Mouse (Mus musculus): Measurements from ENCODE around the gene Mfsd12. TPM values are rescaled to one million over a fixed set of nuclear protein-coding genes. Genes with fewer than 3 reads are reported as not detected.

Mfsd12 gene
- total RNA-seq, 1 experiment from 2014 or later, result 17.4 TPM

DNA sequence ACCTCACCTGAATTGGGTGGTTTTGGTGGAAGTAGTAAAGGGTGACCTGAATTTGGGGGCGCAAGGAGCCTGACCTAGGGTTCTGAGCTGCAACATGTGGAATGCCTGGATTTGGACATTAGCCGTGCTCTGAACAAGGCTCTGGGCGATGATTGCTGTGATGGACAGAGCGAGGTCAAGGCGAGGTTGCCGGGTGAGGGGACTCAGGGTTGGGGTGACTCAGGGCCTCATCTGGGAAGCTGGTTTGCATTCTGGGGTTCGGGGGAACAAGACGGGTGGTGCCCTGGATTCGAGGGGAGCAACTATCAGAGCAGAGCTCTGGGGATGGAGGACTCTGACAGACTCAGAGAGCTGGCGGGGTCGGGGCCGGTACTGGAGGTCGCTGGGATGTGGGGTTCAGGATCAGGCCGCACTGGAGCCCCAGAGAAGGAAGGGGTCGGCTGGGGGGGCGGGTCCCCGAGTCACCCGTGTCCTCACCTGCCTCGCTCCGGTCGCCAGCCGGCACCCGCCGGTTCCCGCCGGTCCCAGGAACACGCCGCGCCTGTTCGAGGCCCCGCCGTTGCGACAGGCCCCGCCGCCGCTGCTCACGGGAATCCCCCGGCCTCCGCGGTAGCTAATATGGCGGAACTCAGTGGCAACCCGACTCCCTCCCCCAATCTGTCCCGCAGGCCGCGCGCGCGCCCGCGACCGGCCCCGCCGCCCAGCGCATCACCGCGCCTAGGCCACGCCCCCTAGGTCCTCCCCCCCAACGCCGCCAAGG, 20.7 kb downstream of the Mfsd12 start, which contains the start of gene Fzr1:
Gene Fzr1, minus strand, starts transcription at position 724 of the 760 bp plus-strand sequence.
- ATAC-seq (replicated peaks; ENCODE audit: low read depth, poor library complexity, severe bottlenecking), result no peak

GRCm38 (mm10) chr10:81378553-81379182, 21.4 kb downstream of the Mfsd12 start:
- ATAC-seq (replicated peaks; ENCODE audit: low read depth, poor library complexity, severe bottlenecking), result peak; percentile 74

DNA sequence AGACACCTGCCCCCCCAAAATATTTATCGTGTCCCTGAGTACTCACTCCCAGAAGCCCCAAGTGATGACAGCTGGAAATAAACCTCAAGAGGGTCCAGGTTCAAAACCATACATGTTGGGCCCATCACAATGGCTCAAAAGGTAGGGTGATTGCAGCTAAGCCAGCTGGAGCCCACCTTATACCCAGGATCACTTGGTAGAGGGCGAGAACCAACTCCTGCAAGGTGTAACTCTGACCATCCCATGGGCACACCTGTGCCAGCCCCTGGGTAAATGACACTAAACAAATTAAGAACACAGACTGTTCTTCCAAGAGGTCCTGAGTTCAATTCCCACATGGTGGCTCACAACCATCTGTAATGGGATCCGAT, 21.9 kb downstream of the Mfsd12 start:
- ATAC-seq (replicated peaks; ENCODE audit: low read depth, poor library complexity, severe bottlenecking), result no peak

DNA sequence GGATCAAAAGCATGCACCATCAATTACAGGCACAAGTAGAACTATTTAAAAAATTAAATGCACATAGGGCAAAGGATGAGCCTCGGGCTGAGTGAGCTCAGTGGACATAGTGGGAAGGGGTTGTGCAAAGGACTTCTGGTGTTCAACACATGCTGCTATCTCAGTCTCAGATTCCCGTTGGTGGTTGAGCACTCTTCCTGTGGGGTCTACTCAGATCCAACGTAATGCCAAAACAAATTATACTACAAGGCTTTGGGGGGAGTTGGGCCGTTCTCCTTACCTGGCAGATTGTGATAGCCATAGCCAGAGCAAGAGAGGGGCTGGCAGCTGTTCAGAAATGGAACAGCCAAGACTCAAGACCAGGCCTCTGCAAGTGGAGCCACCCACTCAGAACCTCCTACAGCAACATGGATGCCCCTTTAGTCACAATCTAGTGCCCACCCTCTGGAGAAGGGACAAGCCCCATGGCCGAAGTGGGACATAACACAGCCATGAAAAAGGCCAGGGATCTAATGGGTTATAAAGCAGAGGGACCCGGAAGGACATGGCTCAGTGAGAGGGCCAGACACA, 22.6 kb downstream of the Mfsd12 start:
- ATAC-seq (replicated peaks; ENCODE audit: low read depth, poor library complexity, severe bottlenecking), result no peak

DNA sequence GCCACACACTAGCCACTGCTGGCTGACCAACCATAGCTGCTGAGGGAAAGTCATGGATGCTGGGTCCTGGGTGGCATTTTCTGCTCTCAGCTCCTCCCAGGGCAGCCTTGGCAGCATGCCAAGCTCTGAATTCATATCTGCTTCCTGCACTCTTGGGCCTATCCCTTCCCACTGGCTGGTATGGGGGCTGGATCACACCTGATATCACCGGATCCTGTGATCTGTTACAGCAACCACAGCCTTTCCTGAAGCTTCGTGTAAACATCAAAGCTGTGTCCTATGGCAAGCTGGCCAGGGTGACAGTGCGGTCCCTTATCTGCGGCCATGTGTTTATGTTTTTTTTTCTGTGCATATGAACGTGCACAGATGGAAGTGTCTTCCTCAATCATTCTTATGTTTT, 24.7 kb downstream of the Mfsd12 start:
- ATAC-seq (replicated peaks; ENCODE audit: low read depth, poor library complexity, severe bottlenecking), result peak; percentile 57

GRCm38 (mm10) chr10:81383802-81384604, 26.7 kb downstream of the Mfsd12 start, which contains the start of the genes Dohh and Gm48551:
Gene Dohh, plus strand, starts transcription at chr10:81384428.
Gene Gm48551, plus strand, starts transcription at chr10:81384466.
- peak; percentile 77 for ATAC-seq (replicated peaks; ENCODE audit: low read depth, poor library complexity, severe bottlenecking)

GRCm38 (mm10) chr10:81384605-81384982, 27.3 kb downstream of the Mfsd12 start:
- ATAC-seq (replicated peaks; ENCODE audit: low read depth, poor library complexity, severe bottlenecking), result peak; percentile 0; the same call in 1 of the 2 replicates

- no peak for ATAC-seq (replicated peaks; ENCODE audit: low read depth, poor library complexity, severe bottlenecking)
Observed at GRCm38 (mm10) chr10:81385603-81386306, 28.5 kb downstream of the Mfsd12 start.

GRCm38 (mm10) chr10:81387716-81388115, 30.4 kb downstream of the Mfsd12 start:
- no peak for ATAC-seq (replicated peaks; ENCODE audit: low read depth, poor library complexity, severe bottlenecking)

DNA sequence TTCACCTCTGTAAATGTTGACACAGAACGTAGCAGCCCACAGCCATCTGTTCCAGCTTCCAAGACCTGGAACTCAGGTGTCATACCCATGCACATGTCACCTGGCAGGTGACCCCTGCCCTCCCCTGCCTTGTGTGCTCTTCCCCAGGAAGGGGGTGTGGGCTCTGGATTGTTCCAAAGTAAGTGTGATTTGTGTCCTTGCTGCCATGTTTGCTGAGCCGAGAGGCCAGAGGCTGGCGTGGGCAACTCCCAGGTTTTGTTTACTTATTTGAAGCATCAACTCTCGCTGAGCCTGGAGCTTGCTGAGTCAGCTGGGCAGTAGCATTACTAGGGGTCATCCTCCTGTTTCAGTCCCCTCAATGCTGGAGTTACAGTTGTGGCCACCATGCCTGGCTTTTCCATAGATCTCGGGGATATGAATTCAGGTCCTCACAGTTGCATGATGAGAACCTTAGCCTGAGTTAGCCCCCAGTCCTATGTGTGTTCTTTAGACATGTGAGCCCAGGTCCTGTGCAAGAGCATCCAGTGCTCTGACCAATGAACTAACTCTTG, 31.3 kb downstream of the Mfsd12 start, which contains the start of gene Gm48552:
Gene Gm48552, plus strand, starts transcription at position 501 of the 551 bp plus-strand sequence.
- ATAC-seq (replicated peaks; ENCODE audit: low read depth, poor library complexity, severe bottlenecking), result no peak

DNA sequence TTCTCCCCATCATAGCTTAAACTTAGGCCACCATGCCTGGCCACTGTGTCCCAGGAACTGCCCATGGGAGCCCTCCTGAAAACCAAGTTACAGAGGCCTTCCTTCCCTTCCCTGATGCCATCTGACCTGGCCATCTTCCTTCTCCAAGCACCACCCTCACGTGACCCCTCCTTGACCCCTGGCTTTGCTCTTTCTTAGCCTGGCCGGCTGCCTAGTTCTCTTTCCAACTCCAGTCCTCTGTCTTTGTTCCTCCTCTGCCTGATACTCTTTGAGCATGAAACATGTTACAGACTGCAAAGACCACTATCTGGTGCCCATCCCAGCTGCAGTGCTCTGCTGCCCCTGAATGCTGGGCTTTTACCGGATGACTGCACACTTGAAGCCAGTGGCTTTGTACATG, 32.1 kb downstream of the Mfsd12 start:
- ATAC-seq (replicated peaks; ENCODE audit: low read depth, poor library complexity, severe bottlenecking), result no peak

DNA sequence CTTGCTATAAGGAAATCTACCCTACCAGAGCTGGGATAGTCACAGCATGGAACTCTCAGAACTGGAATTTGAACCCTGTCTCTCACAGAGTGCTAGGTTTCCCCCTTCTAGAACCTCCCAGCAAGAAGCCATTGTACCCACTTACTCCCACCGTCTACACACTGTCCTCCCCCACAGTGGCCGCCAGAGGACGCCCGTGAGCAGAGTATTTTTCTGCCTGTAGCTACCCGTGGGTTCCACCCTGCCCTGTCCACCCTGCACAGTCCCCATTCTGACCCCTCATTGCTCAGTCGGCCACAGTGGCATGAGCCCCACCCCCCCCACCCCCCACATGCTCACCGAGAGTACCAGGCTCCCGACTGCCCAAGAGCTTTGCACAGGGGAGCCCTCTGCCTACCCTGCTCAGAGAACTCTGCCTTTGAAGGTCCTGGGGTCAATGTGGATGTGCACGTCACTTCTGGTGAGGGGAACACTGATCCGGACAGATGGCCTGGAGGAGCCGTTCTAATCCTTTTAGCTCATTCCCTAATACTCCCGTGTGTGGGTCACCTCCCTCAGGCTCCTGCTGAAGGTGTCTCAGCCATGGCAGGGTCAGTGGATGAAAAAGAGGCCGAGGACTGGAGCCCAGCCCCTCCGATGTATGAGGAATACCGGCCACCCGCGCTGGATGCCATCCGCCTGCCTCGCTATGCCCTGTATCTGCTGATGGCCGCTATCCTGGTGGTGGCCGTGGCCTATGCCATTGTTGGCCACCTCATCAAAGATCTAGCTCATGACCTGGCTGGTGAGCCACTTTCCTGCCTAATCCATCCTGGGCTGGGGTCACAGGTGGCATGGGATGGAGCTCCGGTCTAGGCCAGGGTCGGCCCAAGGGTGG, 32.7 kb downstream of the Mfsd12 start:
- ATAC-seq (replicated peaks; ENCODE audit: low read depth, poor library complexity, severe bottlenecking), result peak; percentile 65

GRCm38 (mm10) chr10:81390678-81390965, 33.3 kb downstream of the Mfsd12 start:
- ATAC-seq (replicated peaks; ENCODE audit: low read depth, poor library complexity, severe bottlenecking), result no peak

- ATAC-seq (replicated peaks; ENCODE audit: low read depth, poor library complexity, severe bottlenecking), result no peak
Observed at GRCm38 (mm10) chr10:81392270-81392669, 35.0 kb downstream of the Mfsd12 start.

GRCm38 (mm10) chr10:81392781-81393185, 35.5 kb downstream of the Mfsd12 start, which contains the start of gene Smim24:
Gene Smim24, plus strand, starts transcription at chr10:81393051.
- no peak for ATAC-seq (replicated peaks; ENCODE audit: low read depth, poor library complexity, severe bottlenecking)

DNA sequence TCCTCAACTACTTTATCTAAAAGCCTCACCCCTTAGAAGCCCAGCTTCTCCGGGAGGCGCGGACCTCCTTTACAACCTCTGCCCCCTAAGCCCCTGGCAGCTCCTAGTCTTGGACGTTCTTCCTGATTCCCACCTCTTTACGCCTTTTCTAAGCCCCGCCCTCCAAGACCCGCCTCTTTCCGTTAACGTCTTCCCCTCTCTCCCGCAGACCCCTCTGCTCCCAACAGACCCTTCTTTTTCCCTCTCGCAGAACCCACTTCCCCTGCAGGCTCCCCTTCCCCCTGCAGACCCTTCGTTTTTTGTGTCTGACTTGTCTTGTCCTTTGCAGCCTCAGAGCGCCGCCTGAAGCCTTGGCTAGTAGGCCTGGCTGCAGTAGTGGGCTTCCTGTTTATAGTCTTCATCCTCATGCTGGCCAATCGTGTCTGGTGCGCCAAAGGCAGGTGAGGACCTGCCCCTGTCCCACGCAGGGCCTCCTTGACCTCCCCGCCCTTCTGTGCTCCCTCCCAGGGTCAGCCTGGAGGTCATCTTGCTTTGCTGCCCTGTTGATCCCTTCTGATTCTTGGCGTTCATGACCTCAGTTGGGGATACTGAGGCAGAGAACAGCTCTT, 36.3 kb downstream of the Mfsd12 start:
- peak; percentile 59 for ATAC-seq (replicated peaks; ENCODE audit: low read depth, poor library complexity, severe bottlenecking)

DNA sequence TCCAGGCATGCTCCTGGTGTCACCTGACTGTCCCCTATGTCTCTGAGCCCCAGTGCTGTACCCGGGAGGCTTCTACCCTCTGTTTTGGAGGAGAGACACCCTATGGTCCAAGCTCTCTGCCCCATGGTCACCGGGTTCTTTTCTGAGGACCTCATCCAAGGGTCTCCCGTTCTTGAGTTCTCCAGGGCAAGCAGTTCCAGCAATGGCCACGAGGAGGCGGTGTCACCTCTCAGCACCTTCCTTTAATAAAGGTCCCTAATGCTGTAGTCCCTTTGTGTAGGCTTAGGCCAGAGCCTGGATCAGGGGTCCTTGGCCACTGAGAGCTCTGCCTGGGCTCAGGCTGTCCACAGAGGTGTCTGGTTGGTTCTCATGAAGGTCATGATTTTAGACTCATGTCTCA, 37.8 kb downstream of the Mfsd12 start:
- peak; percentile 56 for ATAC-seq (replicated peaks; ENCODE audit: low read depth, poor library complexity, severe bottlenecking)

DNA sequence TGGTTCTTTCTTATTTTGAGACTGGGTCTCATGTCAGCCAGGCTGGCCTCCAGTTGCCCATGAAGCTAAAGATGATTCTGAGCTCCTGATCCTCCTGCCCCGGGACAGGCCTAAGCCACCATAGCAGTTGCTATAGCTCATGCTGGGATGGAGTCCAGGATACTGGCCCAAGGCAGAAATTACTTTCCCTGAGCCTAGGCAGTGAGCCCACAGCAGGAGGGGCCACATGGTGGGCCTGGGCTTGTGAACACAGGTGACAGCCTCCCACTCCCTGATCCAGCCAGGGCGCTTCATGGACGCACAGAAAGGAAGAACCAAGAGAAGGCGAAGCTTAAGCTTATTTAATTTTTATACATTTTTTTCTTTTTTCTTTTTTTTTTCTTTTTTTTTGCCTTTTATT, 38.6 kb downstream of the Mfsd12 start:
- no peak for ATAC-seq (replicated peaks; ENCODE audit: low read depth, poor library complexity, severe bottlenecking)
